Mouse (Mus musculus): Measurements from ENCODE around the gene Acadm. TPM values are rescaled to one million over a fixed set of nuclear protein-coding genes. Genes with fewer than 3 reads are reported as not detected.

The Acadm gene
- polyA plus RNA-seq, 1 experiment from 2014 or later, result 157 TPM

DNA sequence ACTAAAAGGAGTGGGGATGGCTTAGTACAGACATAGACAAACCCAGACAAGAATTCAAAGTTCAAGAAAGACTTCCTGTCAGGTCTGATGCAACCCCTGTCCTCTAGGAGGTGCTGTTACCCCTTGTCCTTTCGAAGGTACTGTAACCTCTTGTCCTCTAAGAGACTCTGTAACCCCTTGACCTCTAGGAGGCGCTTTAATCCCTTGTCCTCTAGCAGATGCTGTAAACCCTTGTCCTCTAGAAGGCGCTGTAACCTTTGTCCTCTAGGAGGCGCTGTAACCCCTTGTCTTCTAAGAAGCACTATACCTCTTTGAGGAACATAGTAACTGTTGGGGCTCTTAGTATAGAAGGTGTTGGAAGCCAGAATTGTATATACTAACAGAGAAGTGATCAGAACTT is 24.1 kb upstream of the Acadm start:
- Histone ChIP-seq H3K36me3 (ENCODE audit: control insufficient read depth, insufficient read depth) (no peaks in the 10 kb centered on the region), H3K27ac (ENCODE audit: low read length) (no peak overlapping the region), H3K4me1 (ENCODE audit: control insufficient read depth, low read depth, low read length) (no peaks in the 10 kb centered on the region), H3K9ac (ENCODE audit: low read depth, low read length) (no peak overlapping the region), H3K9me3 (replicated peaks; ENCODE audit: control insufficient read depth, low read length) (no peaks in the 10 kb centered on the region), H3K27me3 (ENCODE audit: control insufficient read depth, insufficient read depth, low read depth, low read length) (peaks cover 14% of the 10 kb centered on the region), H3K4me3 (ENCODE audit: low read depth, low read length) (no peak overlapping the region), H3K4me2 (ENCODE audit: low read depth, low read length) (no peak overlapping the region)
- 0 out of 2 replicates have a peak, but pooled peaks have one; percentile 45 for ATAC-seq (ENCODE audit: low read depth)
- WGBS (ENCODE audit: insufficient replicate concordance), result 46% methylated on average over 4 of the region's 4 CpGs

DNA sequence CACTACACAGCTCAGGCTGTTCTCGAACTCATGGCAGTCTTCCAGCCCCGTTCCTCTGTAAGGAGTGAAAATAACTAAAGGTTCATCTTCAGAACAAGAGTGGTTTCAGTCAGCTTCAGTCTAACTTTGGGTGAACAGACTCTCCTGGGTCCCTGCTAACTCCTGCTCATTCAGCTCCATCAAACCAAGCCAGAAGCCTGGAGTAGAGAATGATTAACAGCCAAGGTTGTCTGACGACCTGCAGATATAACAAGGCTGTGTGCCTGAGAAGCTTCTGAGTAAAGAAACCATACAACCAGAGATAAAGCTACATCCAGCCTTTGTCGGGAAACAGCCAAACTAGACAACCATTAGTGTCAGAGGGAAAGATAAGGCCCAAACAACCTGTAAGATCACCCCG is 23.0 kb upstream of the Acadm start:
- 50% methylated on average over 5 of the region's 5 CpGs for WGBS (ENCODE audit: insufficient replicate concordance)
- Histone ChIP-seq H3K4me1 (ENCODE audit: control insufficient read depth, low read depth, low read length) (no peaks in the 10 kb centered on the region), H3K9me3 (replicated peaks; ENCODE audit: control insufficient read depth, low read length) (no peaks in the 10 kb centered on the region), H3K4me2 (ENCODE audit: low read depth, low read length) (no peak overlapping the region), H3K36me3 (ENCODE audit: control insufficient read depth, insufficient read depth) (no peaks in the 10 kb centered on the region), H3K4me3 (ENCODE audit: low read depth, low read length) (no peak overlapping the region), H3K9ac (ENCODE audit: low read depth, low read length) (no peak overlapping the region), H3K27me3 (ENCODE audit: control insufficient read depth, insufficient read depth, low read depth, low read length) (peaks cover 3% of the 10 kb centered on the region), H3K27ac (ENCODE audit: low read length) (no peak overlapping the region)
- ATAC-seq (ENCODE audit: low read depth), result no peak

DNA sequence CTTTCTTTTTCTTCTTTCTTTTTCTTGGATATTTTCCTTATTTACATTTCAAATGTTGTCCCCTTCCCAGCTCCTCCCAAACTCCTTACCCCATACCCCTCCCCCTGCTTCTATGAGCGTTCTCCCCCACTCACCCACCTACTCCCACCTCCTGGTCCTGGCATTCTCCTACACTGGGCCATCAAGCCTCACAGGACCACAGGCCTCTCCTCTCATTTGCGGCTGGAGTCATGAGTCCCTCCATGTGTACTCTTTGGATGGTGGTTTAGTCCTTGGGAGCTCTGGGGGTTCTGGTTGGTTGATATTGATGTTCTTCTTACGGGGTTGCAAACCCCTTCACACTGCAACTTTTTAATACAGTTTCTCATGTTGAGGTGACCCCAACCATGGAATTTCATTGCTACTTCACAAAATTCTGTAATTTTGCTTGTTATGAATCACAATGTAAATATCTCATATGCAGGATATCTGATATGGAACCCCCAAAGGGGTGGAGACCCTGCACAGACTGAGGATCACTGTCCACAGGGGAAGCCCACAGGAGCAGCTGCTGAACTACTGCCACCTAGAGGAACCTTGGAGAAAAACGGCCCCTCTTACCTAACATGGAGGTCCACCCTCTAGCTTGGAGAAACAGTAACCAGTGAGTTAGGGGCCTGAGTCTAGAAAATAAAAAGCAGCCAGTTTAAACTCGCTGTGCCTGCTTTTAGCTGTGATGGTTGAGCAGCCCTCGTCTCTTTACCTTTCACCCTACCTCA is 17.4 kb upstream of the Acadm start:
- 43% methylated on average over 6 of the region's 6 CpGs for WGBS (ENCODE audit: insufficient replicate concordance)
- H3K36me3 ChIP-seq (ENCODE audit: control insufficient read depth, insufficient read depth), result no peaks in the 10 kb centered on the region
- no peak overlapping the region for H3K27ac ChIP-seq (ENCODE audit: low read length)
- no peaks in the 10 kb centered on the region for H3K9me3 ChIP-seq (replicated peaks; ENCODE audit: control insufficient read depth, low read length)
- no peaks in the 10 kb centered on the region for H3K4me1 ChIP-seq (ENCODE audit: control insufficient read depth, low read depth, low read length)
- no peak overlapping the region for H3K4me3 ChIP-seq (ENCODE audit: low read depth, low read length)
- H3K9ac ChIP-seq (ENCODE audit: low read depth, low read length), result no peak overlapping the region
- H3K27me3 ChIP-seq (ENCODE audit: control insufficient read depth, insufficient read depth, low read depth, low read length), result no peaks in the 10 kb centered on the region
- no peak overlapping the region for H3K4me2 ChIP-seq (ENCODE audit: low read depth, low read length)
- no peak for ATAC-seq (ENCODE audit: low read depth)

DNA sequence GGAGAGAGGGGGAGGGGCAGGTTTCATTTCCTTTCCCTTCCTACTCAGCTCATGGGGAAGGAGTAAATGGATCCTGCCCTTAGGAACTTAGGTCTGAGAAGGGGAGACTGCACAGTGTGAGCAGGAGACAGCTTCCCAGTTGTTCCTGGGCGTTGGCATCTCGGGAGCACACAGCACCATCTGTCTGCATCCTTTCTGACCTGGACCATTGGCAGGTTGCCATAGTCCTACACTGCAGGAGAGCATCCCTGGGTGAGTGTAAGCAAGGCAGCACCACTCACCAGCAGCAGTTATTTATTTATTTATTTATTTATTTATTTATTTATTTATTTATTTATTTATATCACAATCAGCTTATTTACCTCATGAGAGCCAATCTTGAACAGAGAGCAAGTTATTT is 16.5 kb upstream of the Acadm start:
- H3K36me3 ChIP-seq (ENCODE audit: control insufficient read depth, insufficient read depth), result no peaks in the 10 kb centered on the region
- H3K4me3 ChIP-seq (ENCODE audit: low read depth, low read length), result no peak overlapping the region
- no peak overlapping the region for H3K27ac ChIP-seq (ENCODE audit: low read length)
- no peak for ATAC-seq (ENCODE audit: low read depth)
- H3K4me1 ChIP-seq (ENCODE audit: control insufficient read depth, low read depth, low read length), result no peaks in the 10 kb centered on the region
- H3K9ac ChIP-seq (ENCODE audit: low read depth, low read length), result no peak overlapping the region
- no peaks in the 10 kb centered on the region for H3K27me3 ChIP-seq (ENCODE audit: control insufficient read depth, insufficient read depth, low read depth, low read length)
- 48% methylated on average over 2 of the region's 2 CpGs for WGBS (ENCODE audit: insufficient replicate concordance)
- no peak overlapping the region for H3K4me2 ChIP-seq (ENCODE audit: low read depth, low read length)
- H3K9me3 ChIP-seq (replicated peaks; ENCODE audit: control insufficient read depth, low read length), result no peaks in the 10 kb centered on the region

DNA sequence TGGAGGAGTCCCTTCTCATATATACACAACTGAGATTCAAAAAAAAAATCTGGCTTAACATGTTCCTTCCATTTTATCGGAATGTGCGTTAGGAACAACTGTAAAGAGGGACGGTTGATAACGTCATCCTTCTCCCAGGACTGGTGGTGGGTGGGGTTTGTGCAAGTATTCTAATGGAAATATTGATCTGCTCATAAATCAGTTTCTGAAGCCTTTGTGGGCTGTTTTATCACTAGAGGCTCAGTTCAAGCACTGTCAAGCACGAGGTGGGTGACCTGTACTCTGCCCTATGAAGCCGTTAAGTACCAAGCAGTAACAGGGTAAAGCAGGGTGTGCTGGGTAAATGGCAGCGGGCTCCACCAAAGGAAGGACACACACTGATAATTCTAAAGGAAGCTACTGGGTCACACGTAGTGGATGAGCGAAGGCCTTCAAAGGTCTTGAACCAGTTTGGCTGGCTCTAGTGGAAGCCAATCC is 15.3 kb upstream of the Acadm start:
- no peak overlapping the region for H3K27ac ChIP-seq (ENCODE audit: low read length)
- H3K27me3 ChIP-seq (ENCODE audit: control insufficient read depth, insufficient read depth, low read depth, low read length), result no peaks in the 10 kb centered on the region
- no peak overlapping the region for H3K4me2 ChIP-seq (ENCODE audit: low read depth, low read length)
- no peaks in the 10 kb centered on the region for H3K9me3 ChIP-seq (replicated peaks; ENCODE audit: control insufficient read depth, low read length)
- H3K4me1 ChIP-seq (ENCODE audit: control insufficient read depth, low read depth, low read length), result no peaks in the 10 kb centered on the region
- 73% methylated on average over 9 of the region's 9 CpGs for WGBS (ENCODE audit: insufficient replicate concordance)
- H3K9ac ChIP-seq (ENCODE audit: low read depth, low read length), result no peak overlapping the region
- H3K36me3 ChIP-seq (ENCODE audit: control insufficient read depth, insufficient read depth), result no peaks in the 10 kb centered on the region
- no peak overlapping the region for H3K4me3 ChIP-seq (ENCODE audit: low read depth, low read length)
- no peak for ATAC-seq (ENCODE audit: low read depth)

DNA sequence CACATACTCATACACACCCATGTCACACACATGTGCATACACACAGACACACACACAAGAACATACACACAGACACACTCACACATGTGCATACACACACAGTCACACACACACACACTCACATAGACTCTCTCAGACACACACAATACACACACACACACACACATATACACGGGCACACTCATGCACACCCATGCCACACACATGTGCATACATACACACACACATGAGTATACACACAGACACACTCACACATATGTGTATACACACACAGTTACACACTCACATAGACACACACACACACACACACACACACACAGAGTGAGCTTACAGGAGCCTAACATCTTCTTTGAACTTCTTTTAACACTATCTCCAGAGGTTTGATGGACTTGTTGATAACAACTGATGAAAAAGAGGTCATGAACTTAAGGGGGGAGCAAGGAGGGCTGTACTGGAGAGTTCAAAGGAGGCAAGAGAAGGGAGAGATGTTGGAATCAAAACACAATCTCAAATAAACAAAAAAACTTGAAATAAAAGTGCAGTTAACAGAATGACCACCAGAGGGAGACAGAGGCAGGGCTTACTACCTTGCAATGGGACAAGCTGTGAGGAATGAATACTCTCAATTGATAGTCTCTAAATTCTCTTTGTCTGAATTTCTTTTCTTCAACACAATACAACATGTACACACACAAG is 14.8 kb upstream of the Acadm start:
- no peaks in the 10 kb centered on the region for H3K36me3 ChIP-seq (ENCODE audit: control insufficient read depth, insufficient read depth)
- no peak overlapping the region for H3K4me2 ChIP-seq (ENCODE audit: low read depth, low read length)
- H3K4me3 ChIP-seq (ENCODE audit: low read depth, low read length), result no peak overlapping the region
- no peaks in the 10 kb centered on the region for H3K27me3 ChIP-seq (ENCODE audit: control insufficient read depth, insufficient read depth, low read depth, low read length)
- no peak overlapping the region for H3K9ac ChIP-seq (ENCODE audit: low read depth, low read length)
- no peak overlapping the region for H3K27ac ChIP-seq (ENCODE audit: low read length)
- H3K9me3 ChIP-seq (replicated peaks; ENCODE audit: control insufficient read depth, low read length), result no peaks in the 10 kb centered on the region
- H3K4me1 ChIP-seq (ENCODE audit: control insufficient read depth, low read depth, low read length), result no peaks in the 10 kb centered on the region
- 84% methylated on average over 1 of the region's 1 CpGs for WGBS (ENCODE audit: insufficient replicate concordance)
- 0 out of 2 replicates have a peak, but pooled peaks have one; percentile 12 for ATAC-seq (ENCODE audit: low read depth)

DNA sequence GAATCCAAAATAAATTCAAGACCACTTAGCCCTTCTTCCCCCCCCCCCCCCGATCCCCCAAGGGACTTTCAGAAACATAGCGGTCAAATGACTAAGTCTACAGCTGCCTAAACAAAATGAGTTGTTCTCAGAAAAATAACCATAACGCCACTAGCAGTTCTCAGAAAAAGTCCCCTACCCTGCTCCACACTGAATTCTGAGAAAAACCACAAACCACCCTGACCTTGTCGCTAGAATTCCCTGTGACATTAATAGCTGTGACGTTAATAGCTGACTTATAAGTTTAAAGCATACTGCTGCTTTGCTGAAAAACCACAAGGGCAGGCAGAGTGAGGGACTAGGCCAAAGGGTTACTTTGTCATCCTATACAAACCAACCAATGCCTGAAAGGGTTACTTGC is 13.5 kb upstream of the Acadm start:
- Histone ChIP-seq H3K4me2 (ENCODE audit: low read depth, low read length) (no peak overlapping the region), H3K4me3 (ENCODE audit: low read depth, low read length) (no peak overlapping the region), H3K9me3 (replicated peaks; ENCODE audit: control insufficient read depth, low read length) (no peaks in the 10 kb centered on the region), H3K36me3 (ENCODE audit: control insufficient read depth, insufficient read depth) (no peaks in the 10 kb centered on the region), H3K9ac (ENCODE audit: low read depth, low read length) (no peak overlapping the region), H3K27me3 (ENCODE audit: control insufficient read depth, insufficient read depth, low read depth, low read length) (no peaks in the 10 kb centered on the region), H3K4me1 (ENCODE audit: control insufficient read depth, low read depth, low read length) (no peaks in the 10 kb centered on the region), H3K27ac (ENCODE audit: low read length) (no peak overlapping the region)
- 44% methylated on average over 5 of the region's 5 CpGs for WGBS (ENCODE audit: insufficient replicate concordance)
- ATAC-seq (ENCODE audit: low read depth), result no peak

DNA sequence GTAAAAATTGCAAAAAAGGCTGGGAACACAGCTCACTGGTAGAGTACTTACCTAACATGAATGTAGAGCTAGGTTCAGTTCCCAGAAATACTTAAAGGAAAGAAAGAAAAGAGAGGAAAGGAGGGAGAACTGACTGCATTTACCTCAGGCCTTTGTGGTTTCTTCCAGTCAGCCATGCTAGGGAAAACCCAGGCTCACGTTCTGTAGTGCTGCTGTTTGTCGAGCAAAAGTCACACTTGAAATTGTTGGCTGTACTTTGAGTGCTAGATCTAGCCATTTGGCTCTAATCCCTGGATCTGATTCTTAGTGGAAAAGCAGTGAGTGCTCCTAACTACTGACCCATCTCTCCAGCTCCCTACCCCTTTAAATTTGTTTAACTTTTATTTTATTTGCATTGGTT is 3.7 kb upstream of the Acadm start:
- H3K9me3 ChIP-seq (replicated peaks; ENCODE audit: control insufficient read depth, low read length), result no peaks in the 10 kb centered on the region
- no peak overlapping the region for H3K4me2 ChIP-seq (ENCODE audit: low read depth, low read length)
- WGBS (ENCODE audit: insufficient replicate concordance), result 59% methylated on average over 2 of the region's 2 CpGs
- H3K36me3 ChIP-seq (ENCODE audit: control insufficient read depth, insufficient read depth), result no peaks in the 10 kb centered on the region
- H3K27me3 ChIP-seq (ENCODE audit: control insufficient read depth, insufficient read depth, low read depth, low read length), result no peaks in the 10 kb centered on the region
- no peak overlapping the region for H3K4me3 ChIP-seq (ENCODE audit: low read depth, low read length)
- H3K4me1 ChIP-seq (ENCODE audit: control insufficient read depth, low read depth, low read length), result peaks cover 9% of the 10 kb centered on the region
- no peak for ATAC-seq (ENCODE audit: low read depth)
- no peak overlapping the region for H3K9ac ChIP-seq (ENCODE audit: low read depth, low read length)
- H3K27ac ChIP-seq (ENCODE audit: low read length), result no peak overlapping the region

DNA sequence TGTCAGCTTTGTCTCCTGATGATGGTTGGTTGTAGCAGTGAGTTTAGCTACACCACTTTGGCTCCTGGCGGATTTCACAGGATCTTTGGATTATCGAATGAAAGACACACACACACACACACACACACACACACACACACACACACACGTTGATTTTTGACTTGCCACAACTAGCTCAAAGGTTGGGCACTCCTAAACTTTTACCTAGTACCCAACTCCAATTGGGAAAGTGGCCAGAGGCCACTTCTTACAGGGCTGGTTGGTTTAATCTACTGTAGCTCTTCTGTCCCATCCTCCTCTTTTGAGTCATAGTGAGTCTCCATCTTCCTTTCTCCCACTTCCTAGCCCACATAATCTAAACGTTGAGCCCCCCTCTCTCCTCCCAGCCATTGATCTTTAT is 2.8 kb upstream of the Acadm start:
- Histone ChIP-seq H3K4me2 (ENCODE audit: low read depth, low read length) (no peak overlapping the region), H3K4me3 (ENCODE audit: low read depth, low read length) (no peak overlapping the region), H3K36me3 (ENCODE audit: control insufficient read depth, insufficient read depth) (no peaks in the 10 kb centered on the region), H3K27me3 (ENCODE audit: control insufficient read depth, insufficient read depth, low read depth, low read length) (no peaks in the 10 kb centered on the region), H3K4me1 (ENCODE audit: control insufficient read depth, low read depth, low read length) (peaks cover 14% of the 10 kb centered on the region), H3K9ac (ENCODE audit: low read depth, low read length) (no peak overlapping the region), H3K9me3 (replicated peaks; ENCODE audit: control insufficient read depth, low read length) (no peaks in the 10 kb centered on the region), H3K27ac (ENCODE audit: low read length) (no peak overlapping the region)
- ATAC-seq (ENCODE audit: low read depth), result no peak
- 50% methylated on average over 4 of the region's 4 CpGs for WGBS (ENCODE audit: insufficient replicate concordance)
